Mouse (Mus musculus) midbrain, embryonic 11.5 days (tissue): ENCODE measurements around the gene Eif4g1. TPM values are rescaled to one million over a fixed set of nuclear protein-coding genes. Genes with fewer than 3 reads are reported as not detected.
A peak's percentile ranks its signal among the peaks of the same experiment; 100 is the strongest.

Experiments used
- ATAC-seq: fragments of 200-750 bp; cut with Nextera tagmentation; 2 replicates; pipeline ENCODE4 v1.8.0; 2017; ENCODE audit warnings: moderate TSS enrichment, moderate library complexity; ENCODE audit not compliant: low FRiP score
- DNase-seq: peaks from one replicate; pipeline ENCODE4 v3.0.0; 2015; ENCODE audit warnings: low spot score; ENCODE audit errors: missing footprints
- H3K27ac ChIP-seq: fragments of 300-500 bp; sonication (generic); 2 replicates; pipeline ENCODE4 v1.5.1; 2014; ENCODE audit warnings: low read depth, low read length
- H3K27me3 ChIP-seq: fragments of 300-500 bp; sonication (generic); 2 replicates; pipeline ENCODE4 v1.6.1; 2014; ENCODE audit warnings: mild to moderate bottlenecking, low read length, moderate library complexity, mixed read lengths; ENCODE audit not compliant: control insufficient read depth, insufficient read depth
- H3K36me3 ChIP-seq: fragments of 300-500 bp; sonication (generic); 2 replicates; pipeline ENCODE4 v1.6.1; 2014; ENCODE audit warnings: mild to moderate bottlenecking, low read length, moderate library complexity, mixed read lengths; ENCODE audit not compliant: control insufficient read depth, insufficient read depth
- H3K4me1 ChIP-seq: fragments of 300-500 bp; sonication (generic); 2 replicates; pipeline ENCODE4 v1.6.1; 2014; ENCODE audit warnings: low read length; ENCODE audit not compliant: control insufficient read depth, insufficient read depth
- H3K4me2 ChIP-seq: fragments of 300-500 bp; sonication (generic); 2 replicates; pipeline ENCODE4 v1.6.1; 2014; ENCODE audit warnings: mild to moderate bottlenecking, moderate library complexity
- H3K4me3 ChIP-seq: fragments of 300-500 bp; sonication (generic); 2 replicates; pipeline ENCODE4 v1.5.1; 2014; ENCODE audit warnings: low read depth, low read length
- H3K9ac ChIP-seq: fragments of 300-500 bp; sonication (generic); 2 replicates; pipeline ENCODE4 v1.6.1; 2014; ENCODE audit warnings: low read length
- H3K9me3 ChIP-seq: fragments of 300-500 bp; sonication (generic); 2 replicates; pipeline ENCODE4 v1.6.1; 2016; ENCODE audit warnings: low read length; ENCODE audit not compliant: control insufficient read depth
- WGBS: fragments of 180-500 bp; shearing (Covaris S2); extraction: QIAGEN DNeasy Blood & Tissue Kit; methylation state at CpG from one replicate; pipeline ENCODE4 v1.1.7; 2014; 5-methylcytosine and 5-hydroxymethylcytosine counted together
- polyA plus RNA-seq: library from polyadenylated mRNA; unstranded; fragments of >200 nt; fragmentation: Nextera tagmentation; extraction: Ambion mirVana; gene quantifications from 2 replicates; pipeline ENCODE4 v1.2.1, GENCODE M21; 2014

Gene Eif4g1
- polyA plus RNA-seq, 1 experiment from 2014 or later, result 142 TPM

DNA sequence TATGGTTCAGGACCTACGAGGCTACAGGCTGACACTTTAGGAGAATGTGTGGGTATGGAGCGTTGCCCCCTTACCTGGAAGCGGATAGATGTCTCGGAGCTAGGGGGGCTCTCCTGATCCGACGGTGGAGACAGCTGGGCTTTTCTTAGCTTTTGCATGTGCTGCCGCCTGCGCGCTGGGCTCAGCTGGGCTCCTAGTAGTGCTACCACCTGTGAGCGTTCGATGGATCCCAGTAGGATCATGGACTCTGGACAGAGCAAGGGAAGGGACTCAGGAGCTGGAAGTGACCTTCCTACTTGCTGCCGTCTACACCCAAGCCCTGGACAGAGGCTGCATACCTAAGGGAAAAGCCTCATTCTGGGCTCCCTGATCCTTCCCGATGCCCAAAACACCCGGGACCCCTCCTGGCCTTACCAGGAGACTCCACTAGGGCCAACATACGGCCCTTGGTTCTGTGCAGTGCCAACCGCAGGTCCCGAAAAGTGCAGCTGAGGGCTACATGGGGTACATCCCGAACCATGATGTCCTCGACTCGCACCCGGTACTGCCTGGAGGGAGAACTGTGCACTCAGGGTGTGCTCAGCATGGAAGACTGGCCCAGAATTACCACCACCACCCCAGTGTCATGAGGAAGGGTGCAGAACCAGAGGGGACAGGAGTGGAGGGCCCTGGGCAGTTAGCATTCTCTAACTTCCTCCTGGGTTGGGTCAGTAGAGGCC, 40.3 kb downstream of the Eif4g1 start:
- H3K9ac ChIP-seq, result no peak overlapping the region
- no peaks in the 10 kb centered on the region for H3K27me3 ChIP-seq
- DNase-seq (no peak), ATAC-seq (peak; percentile 1; the same call in 1 of the 2 replicates)
- H3K4me2 ChIP-seq, result no peak overlapping the region
- peaks cover 5% of the 10 kb centered on the region; the same call in 1 of the 2 replicates for H3K36me3 ChIP-seq
- H3K27ac ChIP-seq, result no peak overlapping the region
- H3K4me3 ChIP-seq, result no peak overlapping the region
- no peaks in the 10 kb centered on the region for H3K9me3 ChIP-seq
- H3K4me1 ChIP-seq, result no peaks in the 10 kb centered on the region
- 92% methylated on average over 21 of the region's 21 CpGs for WGBS

DNA sequence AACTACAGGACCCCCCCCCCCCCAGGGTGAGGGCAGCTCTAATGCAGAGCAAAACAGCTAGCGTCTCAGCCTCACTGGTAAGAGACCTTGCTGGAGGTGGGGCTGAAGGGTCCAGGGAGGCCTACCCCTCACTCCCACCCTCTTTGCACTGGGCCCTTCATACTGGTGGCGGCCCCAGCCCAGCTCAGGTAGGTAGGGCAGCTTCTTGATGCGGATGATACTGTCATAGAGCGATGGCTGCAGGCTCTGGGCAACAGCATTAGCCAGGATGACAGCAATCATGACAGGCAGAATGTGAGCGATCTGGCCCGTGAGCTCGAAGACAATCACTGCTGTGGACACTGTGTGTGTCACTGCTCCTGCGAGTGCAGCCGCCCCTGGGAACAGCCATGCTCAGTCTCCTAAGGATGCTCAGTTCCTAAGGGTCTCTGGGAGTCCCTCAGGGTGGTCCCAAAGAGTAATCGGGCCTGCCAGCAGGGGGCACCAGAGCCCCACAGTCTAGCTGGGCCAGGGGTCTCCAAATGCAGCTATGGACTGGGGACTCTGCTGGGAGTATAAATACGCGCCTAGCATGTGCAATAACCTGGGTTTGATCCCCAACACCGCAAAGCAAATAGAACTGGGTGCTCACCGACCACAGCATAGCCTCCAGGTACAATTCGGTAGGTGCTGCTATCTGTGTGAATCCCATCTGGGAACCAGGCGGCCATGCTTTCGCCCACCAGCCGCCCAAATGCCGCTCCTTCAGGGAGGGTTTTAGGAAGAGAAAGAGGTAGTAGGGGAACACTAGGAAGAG, 41.0 kb downstream of the Eif4g1 start:
- Histone ChIP-seq H3K27ac (no peak overlapping the region), H3K36me3 (peaks cover 5% of the 10 kb centered on the region; the same call in 1 of the 2 replicates), H3K4me1 (no peaks in the 10 kb centered on the region; the same call in 1 of the 2 replicates), H3K27me3 (no peaks in the 10 kb centered on the region), H3K4me2 (no peak overlapping the region), H3K9me3 (no peaks in the 10 kb centered on the region), H3K4me3 (no peak overlapping the region), H3K9ac (no peak overlapping the region)
- DNase-seq, result peak; percentile 98
- 72% methylated on average over 19 of the region's 19 CpGs for WGBS
- peak; percentile 70 for ATAC-seq

DNA sequence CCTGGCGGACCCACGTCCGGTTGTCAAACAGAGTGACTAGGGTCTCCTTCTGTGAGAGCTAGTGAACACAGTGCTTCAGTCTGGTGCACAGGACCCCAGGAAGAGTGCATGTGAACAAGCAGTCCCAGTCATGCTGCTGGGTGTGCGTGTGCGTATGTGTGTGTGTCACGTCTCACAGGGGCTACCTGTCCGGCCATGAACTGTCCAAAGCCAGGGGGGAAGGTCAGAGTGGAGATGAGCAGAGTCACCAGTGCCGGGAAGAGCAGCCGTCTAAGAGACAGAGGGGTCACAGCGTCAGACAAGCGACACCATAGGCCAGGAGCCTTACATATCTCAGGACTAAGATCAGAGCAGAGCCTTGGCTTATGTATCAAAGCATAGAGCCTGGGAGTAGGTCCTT, 42.3 kb downstream of the Eif4g1 start:
- H3K4me2 ChIP-seq, result no peak overlapping the region
- no peak overlapping the region for H3K9ac ChIP-seq
- WGBS, result 94% methylated on average over 11 of the region's 11 CpGs
- H3K27ac ChIP-seq, result no peak overlapping the region
- H3K4me3 ChIP-seq, result no peak overlapping the region
- H3K27me3 ChIP-seq, result no peaks in the 10 kb centered on the region
- H3K36me3 ChIP-seq, result peaks cover 5% of the 10 kb centered on the region; the same call in 1 of the 2 replicates
- no peaks in the 10 kb centered on the region for H3K9me3 ChIP-seq
- DNase-seq (no peak), ATAC-seq (no peak)
- H3K4me1 ChIP-seq, result peaks cover 10% of the 10 kb centered on the region

DNA sequence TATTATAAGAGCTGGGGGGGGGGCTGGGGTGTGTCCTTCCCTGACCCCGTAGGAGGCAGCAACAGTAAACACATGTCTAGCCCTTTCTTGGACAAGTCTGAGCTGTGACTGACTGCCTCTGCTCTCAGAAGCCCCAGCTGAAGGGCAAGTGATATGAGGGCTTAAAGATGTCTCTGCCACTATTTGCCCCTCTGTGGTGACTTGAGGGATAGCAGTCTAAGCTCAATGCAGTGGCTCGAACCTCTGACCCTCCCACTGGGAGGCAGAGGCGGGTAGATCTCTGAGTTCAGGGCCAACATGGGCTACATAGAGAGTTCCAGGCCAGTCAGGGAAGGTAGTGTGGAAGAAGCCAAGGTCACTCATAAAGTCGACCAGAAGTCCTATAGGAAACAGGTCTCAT, 42.7 kb downstream of the Eif4g1 start:
- H3K36me3 ChIP-seq, result peaks cover 5% of the 10 kb centered on the region; the same call in 1 of the 2 replicates
- no peak overlapping the region for H3K9ac ChIP-seq
- 91% methylated on average over 4 of the region's 4 CpGs for WGBS
- H3K4me2 ChIP-seq, result no peak overlapping the region
- ATAC-seq, result no peak
- no peak overlapping the region for H3K4me3 ChIP-seq
- no peaks in the 10 kb centered on the region for H3K9me3 ChIP-seq
- H3K4me1 ChIP-seq, result peaks cover 11% of the 10 kb centered on the region
- no peaks in the 10 kb centered on the region for H3K27me3 ChIP-seq
- no peak overlapping the region for H3K27ac ChIP-seq
- no peak for DNase-seq

DNA sequence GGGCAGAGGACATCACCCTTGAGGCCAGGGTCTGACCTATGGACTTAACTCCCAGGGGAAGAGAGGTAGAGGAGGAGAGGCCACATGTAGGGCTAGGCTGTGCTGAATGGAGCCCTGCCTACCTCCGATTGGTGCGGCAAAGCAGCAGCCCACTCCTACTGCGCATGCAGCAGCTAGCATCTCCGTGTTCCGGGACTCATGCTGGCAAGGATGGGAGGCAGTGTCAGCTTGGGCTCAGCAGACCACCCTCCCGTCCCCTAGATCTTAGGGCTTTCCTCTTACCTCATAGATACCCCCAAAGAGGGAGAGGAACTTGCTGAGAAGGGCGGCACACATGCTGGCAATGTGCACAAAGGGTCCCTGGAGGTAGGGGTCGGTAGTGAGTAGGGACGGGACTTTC, 44.1 kb downstream of the Eif4g1 start:
- H3K36me3 ChIP-seq, result peaks cover 5% of the 10 kb centered on the region; the same call in 1 of the 2 replicates
- WGBS, result 78% methylated on average over 9 of the region's 9 CpGs
- no peak for ATAC-seq
- peaks cover 20% of the 10 kb centered on the region for H3K4me1 ChIP-seq
- H3K9me3 ChIP-seq, result no peaks in the 10 kb centered on the region
- H3K9ac ChIP-seq, result no peak overlapping the region
- no peak overlapping the region for H3K27ac ChIP-seq
- no peaks in the 10 kb centered on the region for H3K27me3 ChIP-seq
- no peak overlapping the region for H3K4me2 ChIP-seq
- no peak overlapping the region for H3K4me3 ChIP-seq
- no peak for DNase-seq

DNA sequence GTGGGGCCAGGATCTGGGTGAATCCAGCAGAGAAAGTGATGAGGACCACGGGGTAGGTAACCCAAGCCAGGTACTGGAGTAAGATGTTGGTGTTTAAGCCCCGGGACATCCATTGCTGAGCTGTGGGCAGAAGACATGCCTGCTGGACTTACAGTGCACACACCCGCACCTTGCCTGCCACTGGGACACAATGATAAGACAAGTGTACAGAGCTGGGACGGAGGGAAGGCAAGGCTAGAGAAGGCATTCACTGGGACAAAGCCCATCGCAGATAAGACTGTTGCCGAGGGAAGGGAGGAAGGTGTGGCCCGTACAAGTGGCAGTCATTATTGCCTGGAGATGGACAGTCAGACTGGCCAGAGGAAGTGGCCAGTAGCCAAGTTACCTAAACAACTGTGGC, 44.8 kb downstream of the Eif4g1 start:
- H3K4me1 ChIP-seq, result peaks cover 20% of the 10 kb centered on the region
- WGBS, result 90% methylated on average over 7 of the region's 7 CpGs
- H3K27me3 ChIP-seq, result no peaks in the 10 kb centered on the region
- no peak overlapping the region for H3K9ac ChIP-seq
- H3K4me2 ChIP-seq, result no peak overlapping the region
- H3K27ac ChIP-seq, result no peak overlapping the region
- ATAC-seq (no peak), DNase-seq (no peak)
- peaks cover 3% of the 10 kb centered on the region; the same call in 1 of the 2 replicates for H3K36me3 ChIP-seq
- H3K9me3 ChIP-seq, result no peaks in the 10 kb centered on the region
- H3K4me3 ChIP-seq, result no peak overlapping the region

DNA sequence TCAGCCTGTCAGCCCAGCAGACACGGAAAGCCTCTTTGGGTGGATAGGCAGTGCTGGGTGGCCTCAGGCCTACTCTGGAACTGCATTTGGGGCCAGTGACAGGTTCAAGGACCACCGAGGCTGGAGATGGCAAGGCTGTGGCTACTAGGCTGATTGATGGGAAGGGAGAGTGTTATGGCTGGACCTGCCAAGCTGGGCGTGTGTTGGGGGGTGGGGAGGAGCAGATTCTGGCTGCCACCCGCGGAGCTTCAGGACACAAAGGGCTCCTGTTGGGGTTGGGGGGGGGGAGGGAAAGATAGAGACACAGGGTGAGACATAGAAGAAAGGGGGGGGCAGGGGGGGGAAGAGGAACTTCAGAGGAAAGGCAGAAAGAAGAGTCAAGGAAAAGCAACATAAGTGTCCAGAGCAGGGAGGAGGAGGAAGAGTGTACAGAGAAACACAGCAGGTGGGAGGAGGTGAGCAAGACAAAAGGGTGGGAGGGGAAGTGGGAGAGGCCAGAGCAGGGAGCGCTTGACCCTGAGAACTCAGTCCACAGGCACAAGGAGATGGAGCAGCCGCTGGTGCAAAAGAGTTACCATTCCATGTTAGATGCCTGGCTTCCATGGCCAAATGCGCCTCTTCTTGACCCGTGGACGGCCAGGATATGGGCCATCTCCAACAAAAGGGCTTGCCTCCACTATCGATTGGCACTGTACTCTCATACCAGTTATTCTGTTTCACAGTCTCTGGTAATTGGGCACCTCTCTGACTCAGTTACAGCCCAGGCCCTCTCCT, 46.4 kb downstream of the Eif4g1 start:
- WGBS, result 32% methylated on average over 11 of the region's 11 CpGs
- DNase-seq (no peak), ATAC-seq (no peak)
- H3K27ac ChIP-seq, result no peak overlapping the region
- H3K4me3 ChIP-seq, result peak overlapping the region; percentile 60
- peaks cover 27% of the 10 kb centered on the region for H3K4me1 ChIP-seq
- no peaks in the 10 kb centered on the region for H3K27me3 ChIP-seq
- peak overlapping the region; percentile 73 for H3K4me2 ChIP-seq
- H3K9me3 ChIP-seq, result no peaks in the 10 kb centered on the region
- peak overlapping the region; percentile 80 for H3K9ac ChIP-seq
- peaks cover 3% of the 10 kb centered on the region; the same call in 1 of the 2 replicates for H3K36me3 ChIP-seq

DNA sequence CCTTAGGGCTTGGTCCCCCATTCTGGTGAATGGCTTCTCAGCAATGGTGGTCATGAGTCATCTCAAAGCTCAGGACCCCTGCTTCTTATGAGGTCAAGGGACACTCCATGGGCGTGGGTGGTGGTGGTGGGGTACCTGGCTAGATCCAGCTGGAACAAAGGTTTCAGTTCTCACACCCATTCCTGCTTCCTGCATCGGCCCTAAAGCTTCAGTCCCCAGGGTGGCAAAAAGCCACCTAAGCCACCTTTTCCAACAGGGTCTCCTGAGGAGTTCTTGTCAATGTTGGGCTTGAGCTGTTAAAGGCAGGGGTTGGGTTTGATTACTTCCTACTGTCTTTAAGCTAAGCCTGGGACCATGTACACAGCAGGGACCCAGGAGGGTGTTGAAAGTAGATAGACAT, 47.0 kb downstream of the Eif4g1 start:
- WGBS, result 62% methylated on average over 2 of the region's 2 CpGs
- H3K27me3 ChIP-seq, result no peaks in the 10 kb centered on the region
- no peaks in the 10 kb centered on the region for H3K9me3 ChIP-seq
- H3K4me1 ChIP-seq, result peaks cover 27% of the 10 kb centered on the region
- H3K4me2 ChIP-seq, result peak overlapping the region; percentile 73
- DNase-seq (no peak), ATAC-seq (no peak)
- H3K9ac ChIP-seq, result peak overlapping the region; percentile 80
- peak overlapping the region; percentile 60 for H3K4me3 ChIP-seq
- no peak overlapping the region for H3K27ac ChIP-seq
- peaks cover 3% of the 10 kb centered on the region; the same call in 1 of the 2 replicates for H3K36me3 ChIP-seq
